In the genomic region with DNA sequence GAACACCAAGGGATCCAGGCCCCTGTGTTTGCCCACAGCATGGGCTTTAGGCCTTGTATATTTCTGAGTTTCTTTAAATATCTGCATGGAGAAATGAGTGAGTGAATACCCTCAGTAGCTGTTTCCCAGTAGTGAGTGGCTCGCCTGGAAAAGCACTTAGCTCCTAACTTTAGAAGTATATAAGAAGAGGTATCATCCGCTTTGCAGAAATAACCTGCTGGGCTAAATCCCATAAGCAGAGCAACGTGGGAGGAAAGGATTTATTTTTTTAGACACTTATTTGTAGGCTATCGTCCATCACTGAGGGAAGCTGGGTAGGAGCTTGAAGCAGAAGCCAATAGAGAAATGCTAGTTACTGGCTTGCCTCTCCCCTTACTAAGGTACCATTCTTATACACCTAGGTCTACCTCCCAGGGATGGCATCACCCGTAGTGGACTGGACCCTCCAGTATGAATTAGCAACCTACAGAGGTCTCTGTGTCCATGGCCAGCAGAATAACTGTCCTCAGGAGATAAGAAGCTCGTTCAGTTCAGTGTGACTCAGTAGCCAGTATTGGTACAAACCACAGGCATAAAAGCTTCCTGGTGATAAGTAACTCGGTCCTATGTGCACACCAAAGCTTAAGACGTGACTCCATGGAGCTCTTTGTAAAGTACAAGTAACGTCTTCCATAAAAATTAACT, we compare ENCODE assay signal across 15 mouse cellular contexts.
"Had no signal": no experiment of that assay in that cellular context is flagged by ENCODE, and none has a peak within 500 bp of the region (broad histone marks: within the 10 kb centered on the region; RNA-seq: fewer than 3 reads in every experiment).

No protein-coding gene starts in this region.

- H3K4me2 ChIP-seq: limb, embryonic 15.5 days; lung, embryonic 14.5 days; midbrain, embryonic 13.5 days; neural tube, embryonic 15.5 days had no signal

- H3K9me3 ChIP-seq: limb, embryonic 15.5 days; midbrain, embryonic 13.5 days; neural tube, embryonic 15.5 days had no signal

- H3K9ac ChIP-seq: limb, embryonic 15.5 days; lung, embryonic 14.5 days; midbrain, embryonic 13.5 days; neural tube, embryonic 15.5 days had no signal

- DNase-seq: kidney, adult 11 months; kidney, adult 9 months; kidney, postnatal 36 days; layer of hippocampus, adult 9-11 months; layer of hippocampus, postnatal 36 days; lung, embryonic 14.5 days; lung, postnatal 14 days; thymus, adult 2 months; thymus, postnatal 25 days had no signal

- H3K27me3 ChIP-seq: limb, embryonic 15.5 days; midbrain, embryonic 13.5 days; neural tube, embryonic 15.5 days had no signal

- H3K4me3 ChIP-seq: limb, embryonic 15.5 days; midbrain, embryonic 13.5 days; myocyte; neural tube, embryonic 15.5 days had no signal

- H3K4me1 ChIP-seq: limb, embryonic 15.5 days; midbrain, embryonic 13.5 days; neural tube, embryonic 15.5 days had no signal

- ATAC-seq: inflammation-experienced regulatory T-cells, adult 6 months; midbrain, embryonic 13.5 days had no signal

- H3K27ac ChIP-seq: kidney, postnatal 0 days; limb, embryonic 15.5 days; midbrain, embryonic 13.5 days; neural tube, embryonic 15.5 days had no signal
